Mouse (Mus musculus): Measurements from ENCODE around the gene Tfap2e.

The Tfap2e gene

DNA sequence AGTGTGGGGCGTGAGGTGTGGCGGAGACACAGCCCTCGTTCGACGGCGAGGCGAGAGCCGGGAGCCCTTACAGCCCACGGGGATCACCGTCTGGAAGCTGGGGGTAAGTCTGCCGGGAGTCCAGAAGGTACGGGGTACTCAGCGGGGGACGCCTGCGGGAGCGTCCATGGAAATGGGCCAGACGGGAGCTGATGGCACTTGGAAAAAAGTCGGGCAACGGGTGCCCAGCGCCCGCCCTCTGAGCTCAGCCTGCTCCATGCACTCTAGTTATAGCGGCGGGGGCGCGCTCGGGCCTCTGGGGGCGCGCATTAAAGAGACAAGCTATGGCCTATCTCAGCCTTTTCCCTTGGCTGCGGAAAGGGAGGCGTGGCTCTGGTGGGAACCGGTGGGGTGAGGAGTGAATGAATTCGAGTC lies at the start of gene Tfap2e:
Tfap2e (minus strand) TSS at position 240 of the 414 bp plus-strand sequence.
- peak; percentile 57 to 60 for DNase-seq

DNA sequence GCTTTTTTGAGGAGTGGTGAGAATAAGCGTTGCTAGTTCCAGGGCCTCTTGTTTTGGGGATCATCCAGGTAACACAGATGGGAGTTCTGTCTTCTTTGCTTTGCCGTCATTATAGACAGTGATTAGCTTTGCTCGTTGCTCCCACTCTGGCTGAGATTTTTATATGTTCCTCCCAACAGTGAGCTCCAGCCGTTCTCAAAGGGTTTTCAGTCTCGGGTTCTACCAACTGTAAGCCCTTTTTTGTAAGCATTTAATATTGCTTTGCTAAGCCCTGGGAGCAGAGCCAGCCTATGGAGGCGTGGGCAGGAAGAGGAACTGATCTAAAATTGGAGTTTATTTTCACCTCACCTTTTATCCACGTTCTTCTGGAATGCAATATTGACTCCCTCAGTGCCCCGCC lies 47.0 kb upstream of the Tfap2e start:
- peak; percentile 24 to 39 for DNase-seq

DNA sequence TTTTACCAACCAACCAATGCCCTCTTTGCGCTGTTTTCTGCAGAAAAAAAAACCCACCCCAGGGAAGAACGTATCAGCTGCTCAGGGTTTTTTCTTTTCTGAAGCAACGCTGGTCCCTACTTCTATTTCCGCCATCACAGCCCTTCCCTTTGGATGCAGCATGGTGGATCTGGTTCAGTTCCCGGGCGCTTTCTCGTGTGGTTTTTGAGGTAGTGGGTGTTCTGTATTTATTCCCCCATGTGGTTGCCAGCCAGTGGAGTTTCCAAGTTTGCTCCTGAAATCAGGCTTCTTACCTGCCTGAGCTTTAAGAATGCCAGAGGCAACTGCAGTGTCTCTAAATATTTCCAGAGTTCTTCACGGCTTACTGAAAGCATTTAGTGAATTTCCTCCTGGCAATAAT lies 46.5 kb upstream of the Tfap2e start:
- DNase-seq = no peak

DNA sequence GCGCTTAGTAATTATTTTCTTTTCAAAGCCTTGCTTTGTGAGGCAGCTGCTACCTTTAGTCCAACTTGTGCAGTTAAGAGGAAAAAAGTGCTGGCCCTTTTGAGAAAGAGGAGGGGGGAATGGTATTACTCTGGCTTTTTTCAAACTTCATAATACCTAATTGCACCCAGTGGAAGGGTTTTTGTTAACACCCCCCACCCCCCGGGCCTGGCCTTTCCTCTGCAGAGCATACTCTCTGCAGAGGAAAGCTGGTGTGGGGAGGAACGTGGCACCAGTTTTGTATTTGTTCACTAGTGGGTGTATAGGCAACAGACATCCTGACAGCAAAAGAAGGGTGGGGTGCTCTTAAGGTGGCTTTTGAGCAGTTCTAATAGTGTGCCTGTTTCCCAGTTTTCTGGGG lies 45.8 kb upstream of the Tfap2e start:
- no peak for DNase-seq

DNA sequence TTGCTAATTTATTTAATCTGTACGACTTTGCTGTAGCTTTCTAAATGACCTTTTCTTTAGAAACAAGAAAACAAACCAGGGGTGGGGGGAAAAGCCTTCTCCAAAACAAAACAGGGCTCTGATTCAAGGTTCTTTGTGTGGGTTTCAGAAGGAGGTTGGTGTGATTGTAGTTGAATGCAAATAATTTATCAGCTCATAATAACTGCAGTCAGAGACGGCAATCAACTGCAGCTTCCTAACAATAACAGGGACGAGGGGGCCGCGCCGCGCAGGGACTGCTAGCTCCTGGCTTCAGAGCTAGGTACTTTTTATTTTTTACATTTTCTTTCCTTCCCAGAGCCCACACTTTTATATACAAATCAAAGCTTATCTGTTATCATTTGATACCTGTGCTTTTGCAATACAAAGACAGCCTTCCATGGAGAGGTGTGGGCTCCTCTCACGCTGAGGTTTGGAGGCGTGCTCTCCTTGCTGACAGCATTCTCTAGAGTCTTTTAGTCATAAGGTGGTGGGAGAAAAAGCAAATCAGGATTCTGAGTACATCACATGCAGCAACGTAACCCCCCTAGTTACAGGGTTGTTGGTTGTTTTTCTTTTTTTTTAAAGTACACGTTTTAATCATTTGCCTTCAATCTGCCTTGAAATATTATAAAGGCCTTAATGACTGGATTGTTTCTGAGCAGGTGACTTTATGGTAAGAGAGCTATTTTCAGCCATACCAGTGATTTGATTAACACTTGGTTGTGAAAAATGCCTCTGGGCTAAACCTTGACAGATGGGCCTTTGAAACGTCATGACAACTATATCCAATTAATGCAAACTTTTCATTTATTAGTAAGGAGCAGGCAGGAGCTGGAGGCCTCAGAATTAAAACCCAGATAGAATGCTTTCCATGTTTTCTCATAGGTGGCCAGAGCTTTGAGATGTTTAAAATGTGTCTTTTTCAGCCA lies 44.1 kb upstream of the Tfap2e start:
- no peak for DNase-seq

DNA sequence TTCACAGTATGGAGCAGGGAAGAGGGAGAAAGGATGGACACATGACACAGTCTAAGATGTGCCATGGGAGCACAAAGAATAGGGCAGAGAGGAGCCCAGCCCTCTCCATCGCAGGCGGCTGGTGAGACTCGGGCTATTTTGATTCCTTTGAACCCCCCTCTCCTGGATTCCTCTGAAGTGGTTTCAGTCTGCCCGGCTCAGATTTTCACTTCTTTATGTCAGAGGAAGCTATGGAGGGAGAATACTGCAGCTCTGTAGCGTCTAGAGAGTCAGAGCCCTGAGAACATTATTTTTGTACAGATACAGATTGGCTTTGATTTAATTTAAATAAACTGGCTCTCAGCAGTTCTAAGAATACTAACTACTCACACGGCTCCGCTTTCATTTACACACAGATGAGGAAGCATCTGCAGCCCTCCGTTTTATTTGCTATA lies 43.1 kb upstream of the Tfap2e start:
- DNase-seq = no peak

DNA sequence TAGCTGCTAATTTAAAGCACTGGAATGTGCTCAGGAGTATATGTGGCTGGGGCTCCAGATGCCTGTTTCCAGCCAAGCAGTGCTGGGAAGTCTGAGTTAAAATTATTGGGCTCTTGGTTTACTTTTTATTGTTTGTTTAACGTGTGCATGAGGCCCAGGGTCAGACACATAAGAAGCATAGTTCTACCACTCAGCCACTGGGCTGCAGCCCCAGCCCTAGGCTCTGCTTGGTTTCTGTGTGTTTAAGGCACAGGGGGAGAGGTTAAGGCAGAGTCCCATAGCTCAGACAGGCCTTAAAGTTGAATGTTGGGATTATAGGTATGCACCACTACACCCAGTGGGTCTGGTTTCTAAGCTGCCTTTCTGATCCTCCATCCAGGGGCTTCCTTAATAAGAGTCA lies 39.1 kb upstream of the Tfap2e start:
- DNase-seq = no peak

DNA sequence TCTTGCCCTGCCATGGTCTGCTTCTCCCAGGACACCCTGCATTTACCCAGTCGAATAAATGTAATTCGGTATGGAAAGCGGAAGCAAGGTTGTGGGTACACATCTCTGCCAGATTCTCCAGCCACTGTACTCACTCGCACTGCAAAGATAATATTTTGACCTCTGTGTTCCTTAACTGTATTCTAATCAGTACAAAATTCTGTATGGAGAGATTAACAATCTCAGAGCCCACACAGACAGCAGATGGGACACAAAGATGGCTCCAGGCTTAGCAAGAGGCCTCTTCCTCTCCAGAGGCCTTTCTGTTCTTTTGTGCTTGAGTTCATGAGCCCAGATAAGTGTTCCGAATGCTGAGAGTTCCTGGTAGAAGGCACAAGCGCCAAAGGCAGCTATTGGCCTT lies 37.8 kb upstream of the Tfap2e start:
- no peak for DNase-seq

DNA sequence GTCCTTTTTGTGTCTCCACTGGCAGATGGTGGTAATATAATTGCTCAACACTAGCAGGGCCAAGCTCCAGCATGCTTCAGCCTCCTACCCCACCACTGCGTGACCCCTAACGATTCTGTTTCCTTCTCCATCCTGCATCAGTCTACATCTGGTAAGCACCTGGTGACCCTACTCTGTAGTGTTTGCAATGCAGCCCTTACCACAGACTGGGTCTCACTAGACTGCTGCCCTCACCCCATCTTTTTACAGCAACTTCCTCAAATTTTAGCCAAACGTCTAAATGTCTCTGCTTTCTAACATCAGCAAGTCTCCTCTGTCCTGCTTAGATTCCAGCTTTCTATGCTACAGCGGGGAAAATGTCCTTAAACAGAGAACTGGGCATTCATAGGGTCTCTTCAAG lies 34.8 kb upstream of the Tfap2e start:
- DNase-seq = no peak

DNA sequence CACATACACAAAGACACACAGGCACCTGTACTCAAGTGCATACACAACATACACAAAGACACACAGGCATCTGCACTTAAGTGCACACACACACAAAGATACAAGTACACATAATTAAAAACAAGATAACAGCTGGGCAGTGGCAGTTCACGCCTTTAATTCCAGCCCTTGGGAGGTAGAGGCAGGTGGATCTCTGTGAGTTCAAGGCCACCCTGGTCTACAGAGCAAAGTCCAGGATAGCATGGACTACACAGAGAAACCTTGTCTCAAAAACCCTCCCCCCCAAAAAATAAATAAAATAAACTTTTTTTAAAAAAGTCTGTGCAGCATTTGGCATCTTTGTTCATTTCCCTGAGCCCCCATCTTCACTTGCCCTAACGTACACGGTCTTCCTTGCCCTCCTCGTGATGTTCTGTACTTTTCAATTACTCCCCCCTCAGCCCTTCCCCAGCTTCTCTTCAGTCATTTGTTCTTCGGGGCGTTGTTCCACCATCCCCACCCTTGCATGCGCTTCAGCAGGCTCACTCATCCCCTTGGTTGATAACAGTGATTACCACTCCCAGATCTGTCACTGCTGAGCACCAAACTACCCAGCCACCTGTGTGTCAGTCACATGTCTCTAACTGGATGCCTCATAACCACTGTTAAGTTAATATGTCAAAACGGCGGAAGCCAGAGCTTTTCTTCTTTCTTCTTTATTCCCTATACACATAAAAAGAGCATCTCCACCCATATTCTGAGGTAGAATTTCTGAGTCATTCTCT lies 33.9 kb upstream of the Tfap2e start:
- no peak for DNase-seq

DNA sequence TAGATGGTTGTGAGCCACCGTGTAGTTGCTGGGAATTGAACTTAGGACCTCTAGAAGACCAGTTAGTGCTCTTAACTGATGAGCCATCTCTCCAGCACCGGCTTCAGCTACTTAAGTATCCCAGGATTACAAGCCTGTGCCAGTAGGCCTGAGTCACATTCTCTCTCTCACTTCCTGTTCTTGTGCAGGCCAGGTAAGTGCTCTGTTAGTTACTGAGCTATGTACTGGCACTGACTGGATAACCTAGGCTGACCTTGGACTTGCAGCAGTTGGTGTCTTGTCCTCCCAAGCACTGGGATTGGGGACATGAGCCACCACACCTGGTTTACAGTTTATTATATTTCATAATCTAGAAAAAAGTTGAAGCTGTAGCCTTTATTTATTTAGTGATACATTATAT lies 27.4 kb upstream of the Tfap2e start:
- no peak for DNase-seq

DNA sequence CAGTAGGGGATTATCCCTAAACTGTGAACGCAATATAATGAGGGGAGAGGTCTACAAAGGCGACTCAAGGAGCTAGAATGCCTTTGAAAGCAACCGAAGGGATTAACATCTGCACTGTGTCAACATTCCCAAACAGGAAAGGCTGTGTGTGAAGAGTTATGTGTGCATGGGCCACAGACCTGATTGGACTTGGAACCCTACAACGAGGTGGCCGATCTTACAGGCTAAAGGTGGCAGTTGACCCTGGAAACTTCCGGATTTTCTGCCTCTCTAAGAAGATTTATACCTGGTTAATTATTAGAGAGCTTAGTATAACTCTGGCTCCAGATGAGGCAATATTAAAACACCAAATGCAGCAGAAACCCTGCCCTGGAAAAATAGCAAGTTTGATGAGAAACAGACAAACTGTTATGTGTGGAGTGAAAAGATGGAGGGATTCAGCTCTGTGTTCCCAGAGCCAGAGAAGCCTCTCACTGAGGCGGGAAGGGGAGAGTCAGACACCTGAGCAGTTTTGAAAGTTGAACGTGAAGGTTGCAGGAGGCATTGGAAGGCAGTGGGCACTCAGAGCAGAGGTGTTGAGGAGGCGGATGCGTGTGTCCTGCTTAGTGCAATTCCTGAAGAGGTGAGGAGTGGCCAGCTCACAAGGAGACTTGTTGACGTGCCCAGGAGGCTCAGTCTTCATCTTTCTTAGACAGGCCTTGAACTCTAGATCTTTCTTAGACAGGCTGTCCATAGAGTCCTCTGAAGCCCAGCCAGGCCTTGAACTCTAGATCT lies 26.7 kb upstream of the Tfap2e start:
- DNase-seq = no peak

DNA sequence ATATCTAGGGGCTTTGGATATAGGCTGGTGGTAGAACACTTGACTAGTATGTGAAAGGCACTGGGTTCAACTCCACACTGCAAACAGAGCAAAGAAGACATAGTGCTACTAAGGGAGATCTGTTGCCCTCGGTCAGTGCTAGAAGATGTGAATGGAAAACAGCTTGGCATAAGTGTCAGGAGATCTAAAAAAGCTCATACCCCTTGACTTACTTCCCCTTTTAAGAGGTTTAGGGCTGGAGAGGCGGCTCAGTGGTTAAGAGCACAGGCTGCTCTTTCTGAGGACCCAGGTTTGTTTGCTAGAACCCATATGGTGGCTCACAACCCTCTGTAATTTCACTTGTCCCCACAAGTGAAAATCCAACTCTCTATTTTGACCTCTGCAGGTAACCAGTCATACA lies 23.4 kb upstream of the Tfap2e start:
- no peak for DNase-seq

DNA sequence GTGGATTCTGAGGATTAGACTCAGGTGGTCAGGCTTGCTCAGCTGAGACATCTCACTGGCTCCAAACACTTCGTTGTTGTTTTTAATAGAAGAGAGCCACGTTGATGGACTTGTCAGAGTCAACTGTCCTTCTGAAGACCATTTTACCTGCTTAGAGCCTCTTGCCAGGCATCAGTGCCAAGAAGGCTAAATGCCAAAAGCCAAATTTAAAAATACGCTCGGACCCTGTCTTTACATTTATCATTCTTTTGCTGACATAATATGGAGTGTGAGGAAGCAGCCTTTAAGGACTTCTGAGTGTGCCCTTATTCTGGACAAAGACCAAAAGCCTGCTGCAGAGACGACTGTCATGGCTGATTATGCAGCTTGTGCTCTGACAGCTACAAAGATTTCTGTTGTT lies 22.3 kb upstream of the Tfap2e start:
- DNase-seq = peak in 1 of 2 experiments; percentile 52

DNA sequence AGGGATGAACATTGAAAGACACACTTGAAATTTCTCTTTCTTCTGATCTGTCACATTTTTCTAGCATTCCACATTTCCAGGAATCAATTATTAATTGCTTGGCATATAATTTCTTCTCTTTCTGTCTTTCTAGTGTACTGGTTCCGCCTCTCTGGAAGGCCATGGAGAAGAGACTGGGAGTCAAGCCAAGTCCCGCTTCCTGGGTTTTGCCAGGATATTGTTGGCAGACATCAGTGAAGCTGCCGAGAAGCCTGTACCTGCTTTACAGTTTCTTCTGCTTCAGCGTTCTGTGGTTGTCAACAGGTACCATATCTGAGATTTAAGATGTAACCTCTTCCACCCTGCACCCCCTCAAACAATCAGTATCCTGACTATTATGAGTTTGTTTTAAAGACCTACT lies 20.7 kb upstream of the Tfap2e start:
- DNase-seq = peak; percentile 92

DNA sequence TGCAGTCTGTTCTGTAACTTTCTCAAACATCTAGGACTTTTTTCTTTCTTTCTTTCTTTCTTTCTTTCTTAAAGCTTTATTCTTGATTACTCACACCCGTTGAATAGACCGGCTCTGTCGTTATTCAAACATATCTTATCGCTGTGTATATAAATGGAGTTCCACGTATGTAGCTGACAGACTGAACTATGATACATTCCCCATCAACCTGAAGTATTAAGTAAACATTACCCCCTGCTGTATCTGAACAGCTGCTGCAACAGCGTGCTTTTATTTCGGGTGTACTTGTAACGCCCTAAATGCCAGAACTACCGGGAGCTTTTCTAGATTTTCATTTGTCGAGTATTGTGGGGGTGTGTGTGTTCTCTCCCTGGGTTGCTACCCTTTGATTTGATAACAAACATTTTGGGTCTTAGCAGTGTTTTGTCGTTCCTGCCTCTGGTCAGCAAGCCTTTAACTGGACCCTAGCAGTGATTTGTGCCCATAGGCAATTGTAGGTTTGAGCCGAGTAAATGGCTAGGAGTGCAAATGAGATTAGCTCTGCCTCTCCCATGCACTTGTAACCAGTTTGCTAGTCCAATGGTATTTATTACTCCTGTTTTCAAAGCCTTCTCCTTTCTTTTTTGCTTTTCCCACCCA lies 18.8 kb upstream of the Tfap2e start:
- peak in 1 of 2 experiments; percentile 9 for DNase-seq

DNA sequence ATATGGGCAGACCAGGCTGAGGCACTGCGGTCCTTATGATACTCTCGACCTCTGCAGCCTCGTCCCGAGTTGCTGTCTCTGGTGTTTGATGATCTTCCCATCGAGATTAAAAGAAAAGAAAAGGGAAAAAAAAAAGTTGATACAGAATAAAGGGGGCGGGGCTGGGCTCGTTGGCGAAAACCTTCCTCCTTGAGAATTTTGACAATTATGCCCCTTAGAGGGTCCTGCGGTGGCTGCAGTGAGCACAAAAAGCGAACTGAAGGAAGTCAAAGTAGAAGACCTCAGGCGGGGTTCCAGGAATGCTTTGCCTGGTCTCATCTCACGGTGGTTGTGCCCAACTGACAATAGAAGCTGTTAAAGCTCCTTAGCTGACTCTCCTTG lies 18.2 kb upstream of the Tfap2e start:
- DNase-seq = peak; percentile 47 to 63

DNA sequence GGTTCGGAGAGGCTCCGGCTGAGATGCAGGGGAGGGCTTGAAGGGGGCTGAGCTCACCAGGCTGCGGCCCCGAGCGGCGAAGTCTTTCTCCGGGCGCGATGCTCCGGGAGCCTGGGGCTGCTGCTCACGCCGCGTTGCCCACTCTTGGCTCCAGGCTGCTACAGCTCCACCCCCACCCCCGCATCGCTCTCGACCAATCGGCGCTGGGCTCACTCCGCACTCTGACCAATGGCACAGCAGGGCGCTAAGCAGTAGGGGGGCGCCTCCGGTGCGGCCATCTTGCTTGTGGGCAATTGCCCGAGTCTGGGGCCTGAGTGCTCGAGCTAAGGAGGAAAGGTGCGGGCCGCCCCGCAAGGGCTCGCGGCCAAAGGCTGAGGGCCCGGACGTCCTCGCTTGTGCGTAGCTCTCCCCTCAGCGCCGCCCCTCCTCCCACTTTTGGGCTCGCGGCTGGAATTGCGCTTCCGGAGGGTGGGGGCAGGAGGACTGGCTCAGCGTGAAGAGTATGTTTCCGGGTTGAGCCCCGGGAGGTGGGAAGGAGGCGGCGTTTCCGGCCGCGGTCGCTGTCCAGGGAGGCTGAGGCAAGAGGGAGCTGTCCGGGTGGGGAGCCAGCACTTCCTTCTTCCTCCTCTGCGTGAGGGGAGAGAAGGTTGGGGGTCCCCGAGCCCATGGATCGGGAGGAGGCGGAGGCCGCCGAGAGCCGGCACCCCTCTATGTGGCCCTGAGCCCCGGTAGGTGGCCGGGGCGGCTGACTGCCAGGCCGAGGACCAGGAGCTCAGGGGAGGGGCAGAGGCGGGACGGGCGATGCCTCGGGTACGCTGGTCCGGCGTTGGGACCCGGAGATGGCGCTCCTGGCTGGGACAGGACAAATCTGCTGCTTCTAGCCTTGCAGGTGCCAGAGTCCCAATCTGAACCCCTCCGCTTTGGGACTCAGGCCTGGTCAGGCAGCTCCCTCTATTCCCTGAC lies 17.5 kb upstream of the Tfap2e start, which contains the start of the genes Ncdn and AU040320:
Ncdn (minus strand) TSS at position 171 of the 963 bp plus-strand sequence.
AU040320 (plus strand) TSS at position 277 of the 963 bp plus-strand sequence.
- DNase-seq = peak; percentile 100

DNA sequence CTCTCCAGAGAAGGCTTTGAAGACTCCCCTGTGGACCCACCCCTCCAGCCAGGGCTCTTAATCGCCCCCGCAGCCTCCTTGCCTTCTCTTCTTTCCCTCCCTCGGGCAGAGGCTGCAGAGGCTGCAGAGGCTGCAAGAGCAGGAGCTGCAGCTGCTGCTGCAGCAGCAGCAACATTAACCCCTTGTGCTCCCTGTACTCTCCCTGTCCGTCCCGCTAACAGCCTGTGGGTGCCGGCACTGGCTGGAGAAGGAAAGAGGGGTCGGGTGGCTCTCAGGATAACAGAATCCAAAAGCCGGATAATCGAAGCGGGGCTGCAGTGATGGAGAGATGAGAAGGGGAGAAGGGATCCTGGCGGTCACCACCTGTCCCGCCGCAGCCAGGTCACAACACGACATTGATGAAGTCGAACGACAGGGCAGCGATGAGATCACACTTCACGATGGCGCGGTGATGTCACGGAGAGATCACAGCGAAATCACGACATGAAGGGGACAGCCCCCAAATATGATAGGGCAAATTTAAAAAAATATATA lies 16.6 kb upstream of the Tfap2e start:
- DNase-seq = peak in 1 of 2 experiments; percentile 69

DNA sequence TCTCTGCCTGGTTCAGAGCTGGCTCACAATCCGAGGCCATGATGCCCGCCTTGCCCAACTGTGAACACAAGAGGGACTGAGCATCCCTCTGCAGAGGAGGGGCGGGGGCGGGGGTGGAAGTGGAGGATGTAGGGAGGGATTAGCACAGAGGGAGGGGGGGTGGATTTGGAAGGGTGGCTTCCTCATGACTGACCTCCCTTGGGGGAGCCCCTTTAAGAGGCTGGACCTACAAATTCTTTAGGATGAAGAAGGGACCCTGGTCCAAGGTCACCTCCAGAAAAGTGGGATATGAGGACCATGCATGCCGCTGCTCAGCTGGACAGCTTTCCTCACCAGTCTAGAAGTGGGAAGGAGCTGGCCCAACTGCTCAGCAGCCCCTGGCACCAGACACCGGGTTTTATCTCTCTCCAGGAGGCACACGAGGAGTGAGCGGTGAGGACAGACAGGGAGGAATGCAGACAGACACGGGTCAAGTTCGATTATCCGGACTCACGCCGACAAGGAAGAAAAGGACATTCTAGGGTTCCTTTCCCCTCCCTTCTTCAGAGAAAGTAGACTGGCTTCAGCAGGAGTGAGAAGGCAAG lies 16.1 kb upstream of the Tfap2e start:
- peak; percentile 67 for DNase-seq

All from cerebellum, postnatal 10 days (tissue).